Mouse (Mus musculus) myocyte (in vitro differentiated cells): ENCODE data around the gene Ern1.

Experiments used
- CEBPB ChIP-seq: IDR thresholded peaks from 2 replicates; pipeline ENCODE4 v1.6.1; 2011; ENCODE audit warnings: mild to moderate bottlenecking, moderate library complexity; ENCODE audit not compliant: poor library complexity, insufficient read depth, severe bottlenecking
- E2F4 ChIP-seq: IDR thresholded peaks from one replicate; pipeline ENCODE4 v1.6.1; 2011; ENCODE audit warnings: mild to moderate bottlenecking, control low read depth, moderate library complexity; ENCODE audit not compliant: insufficient read depth
- MAX ChIP-seq: IDR thresholded peaks from one replicate; pipeline ENCODE4 v1.6.1; 2011; ENCODE audit warnings: low read depth, mild to moderate bottlenecking, control low read depth
- MYOD1 ChIP-seq, 3 experiments: IDR thresholded peaks; one replicate each; pipeline ENCODE4 v1.6.1; 2011; ENCODE audit warnings: control low read depth in 2 of 3, low read depth in 2 of 3, mild to moderate bottlenecking in 2 of 3, moderate library complexity in 1 of 3; ENCODE audit not compliant: insufficient read length in 2 of 3, control insufficient read depth in 1 of 3
- MYOG ChIP-seq, 3 experiments: IDR thresholded peaks; one replicate each; pipeline ENCODE4 v1.6.1; 2011; ENCODE audit warnings: control low read depth in 2 of 3, low read depth in 2 of 3, mild to moderate bottlenecking in 2 of 3; ENCODE audit not compliant: insufficient read length in 2 of 3, control insufficient read depth in 1 of 3, insufficient read depth in 1 of 3
- POLR2A ChIP-seq: IDR thresholded peaks from one replicate; pipeline ENCODE4 v1.6.1; 2011; ENCODE audit warnings: low read depth, mild to moderate bottlenecking, control low read depth, moderate library complexity; ENCODE audit not compliant: insufficient read length
- POLR2AphosphoS2 ChIP-seq: IDR thresholded peaks from one replicate; pipeline ENCODE4 v1.6.1; 2011; ENCODE audit warnings: low read depth, control low read depth; ENCODE audit not compliant: insufficient read length
- REST ChIP-seq: IDR thresholded peaks from one replicate; pipeline ENCODE4 v1.6.1; 2011; ENCODE audit warnings: mild to moderate bottlenecking, control low read depth, moderate library complexity; ENCODE audit not compliant: insufficient read depth, insufficient read length
- TCF12 ChIP-seq: IDR thresholded peaks from one replicate; pipeline ENCODE4 v1.6.1; 2011; ENCODE audit warnings: mild to moderate bottlenecking, control low read depth; ENCODE audit not compliant: poor library complexity, insufficient read depth, severe bottlenecking
- USF1 ChIP-seq: IDR thresholded peaks from one replicate; pipeline ENCODE4 v1.6.1; 2011; ENCODE audit warnings: low read depth, mild to moderate bottlenecking, control low read depth, moderate library complexity

DNA sequence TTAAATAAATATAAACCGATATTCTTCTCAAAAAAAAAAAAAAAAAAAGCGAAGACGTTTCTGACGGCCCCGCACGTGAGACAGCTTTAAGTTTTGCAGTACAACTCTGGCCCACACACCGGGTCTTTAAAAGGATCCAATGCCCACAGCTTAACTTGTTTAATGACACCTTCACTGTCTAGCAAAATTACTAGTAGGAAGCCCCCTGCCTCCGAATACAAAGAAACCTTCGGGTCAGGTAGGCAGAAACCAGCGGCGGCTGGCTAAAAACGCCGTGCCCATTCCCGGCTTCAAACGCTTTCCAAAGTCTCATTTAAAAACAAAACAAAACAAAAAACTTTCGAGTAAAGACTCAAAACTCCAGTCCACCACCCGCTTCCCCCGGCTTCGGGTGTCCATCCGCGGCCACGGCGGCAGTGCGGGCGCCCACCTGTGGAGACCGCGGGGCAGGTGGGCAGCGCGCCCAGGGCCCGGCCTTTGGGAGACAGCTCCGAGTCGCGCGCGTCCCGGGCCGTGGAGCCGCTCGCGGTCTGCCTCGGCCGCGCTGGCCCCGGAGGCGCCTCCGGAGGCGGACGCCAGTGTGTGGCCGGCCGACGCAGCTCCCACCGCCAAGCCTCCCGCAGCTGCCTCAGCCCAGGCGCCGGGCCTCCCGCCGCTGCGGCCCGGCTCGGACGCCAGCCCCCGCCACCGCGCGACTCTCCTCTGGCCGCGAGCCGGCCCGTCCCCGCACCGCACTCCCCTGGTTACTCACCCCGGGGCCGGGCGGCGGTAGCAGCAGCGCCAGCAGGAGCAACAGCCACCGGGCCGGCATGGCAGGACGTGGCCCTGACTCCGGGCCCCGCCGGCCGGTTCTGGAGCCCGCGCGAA, 553 bp downstream of the Ern1 start:
- TF ChIP-seq POLR2A = no peak
- TF ChIP-seq MAX = no peak
- TF ChIP-seq USF1 = no peak
- TF ChIP-seq E2F4 = no peak
- TF ChIP-seq TCF12 = no peak
- TF ChIP-seq MYOG (IDR thresholded peaks at IDR 0.05; ENCODE audit: control insufficient read depth in 1 of 3, insufficient read depth in 1 of 3, insufficient read length in 2 of 3, low read depth in 2 of 3) = no peak
- TF ChIP-seq REST = no peak
- peak in 1 of 3 experiments; percentile 4 for TF ChIP-seq MYOD1 (IDR thresholded peaks at IDR 0.05; ENCODE audit: control insufficient read depth in 1 of 3, insufficient read length in 2 of 3, low read depth in 2 of 3)
- no peak for TF ChIP-seq CEBPB
- no peak for TF ChIP-seq POLR2AphosphoS2
